In the genomic region with DNA sequence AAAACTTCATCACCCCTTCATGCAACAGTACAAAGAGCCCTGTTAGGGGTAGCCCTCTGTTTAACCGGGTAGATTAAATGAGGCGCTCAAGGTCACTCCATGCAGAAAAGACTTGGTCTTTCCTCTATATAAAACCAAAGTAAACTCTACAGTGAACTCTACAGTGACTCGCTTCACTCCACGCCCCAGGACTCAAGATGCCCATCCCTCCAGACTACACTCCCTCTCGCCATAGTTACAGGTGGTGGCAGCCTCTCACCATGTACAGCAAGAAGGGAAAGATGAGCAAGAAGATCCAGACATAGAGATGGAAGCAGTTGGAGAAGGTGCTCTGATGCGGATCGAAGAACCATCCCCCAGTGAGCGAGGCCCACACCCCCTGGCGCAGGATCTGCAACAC, we compare ENCODE assay signal across 7 mouse cellular contexts. TPM values are rescaled to one million over a fixed set of nuclear protein-coding genes. Genes with fewer than 3 reads are reported as not detected.
DNase-seq lines count a peak whose midpoint lies in the region; ATAC-seq and TF ChIP-seq lines count a peak whose summit lies in the region.

No protein-coding gene starts in this region.

- no peaks in the 10 kb centered on the region for H3K9me3 ChIP-seq in lung, embryonic 16.5 days (ENCODE audit: control insufficient read depth, low read length)
- H3K9me3 ChIP-seq in limb, embryonic 10.5 days (replicated peaks), result no peaks in the 10 kb centered on the region

- intact Hi-C loops in left cerebral cortex, postnatal 4 days (cut with DNase I), result no loop called here

- peak overlapping the region; percentile 94 for H3K27ac ChIP-seq in lung, embryonic 16.5 days (ENCODE audit: low read length)
- H3K27ac ChIP-seq in embryonic fibroblast, embryonic 13.5 days (ENCODE audit: insufficient read depth, low read length), result peak overlapping the region; percentile 70; the same call in 1 of the 2 replicates
- peak overlapping the region; percentile 91 for H3K27ac ChIP-seq in limb, embryonic 10.5 days
- no peak overlapping the region for H3K27ac ChIP-seq in olfactory bulb, adult 2 months (ENCODE audit: insufficient read depth, low read depth, low read length)

- peaks cover 29% of the 10 kb centered on the region for H3K36me3 ChIP-seq in lung, embryonic 16.5 days (ENCODE audit: control insufficient read depth, insufficient read depth, low read length)
- H3K36me3 ChIP-seq in limb, embryonic 10.5 days, result peaks cover 77% of the 10 kb centered on the region

- TF ChIP-seq CTCF in embryonic fibroblast, embryonic 13.5 days (IDR thresholded peaks at IDR 0.05; ENCODE audit: borderline replicate concordance, insufficient read depth, low read length), result no peak
- no peak for TF ChIP-seq CTCF in olfactory bulb, adult 2 months (IDR thresholded peaks at IDR 0.05; ENCODE audit: insufficient read depth, low read depth, low read length)

- peak overlapping the region; percentile 87 for H3K4me3 ChIP-seq in lung, embryonic 16.5 days (ENCODE audit: low read length)
- peak overlapping the region; percentile 86 for H3K4me3 ChIP-seq in embryonic fibroblast, embryonic 13.5 days (ENCODE audit: insufficient read depth, low read length)
- peak overlapping the region; percentile 82 for H3K4me3 ChIP-seq in limb, embryonic 10.5 days
- H3K4me3 ChIP-seq in olfactory bulb, adult 2 months (ENCODE audit: insufficient read depth, low read depth, low read length), result peak overlapping the region; percentile 59

- H3K9ac ChIP-seq in lung, embryonic 16.5 days (ENCODE audit: low read length), result peak overlapping the region; percentile 70

- 15% methylated on average over 9 of the region's 9 CpGs for WGBS in lung, embryonic 16.5 days
- WGBS in limb, embryonic 10.5 days, result 26% methylated on average over 9 of the region's 9 CpGs
- WGBS in olfactory bulb, adult 2 months, result 17% methylated on average over 9 of the region's 9 CpGs

- DNase-seq in lung, postnatal 10 days, result no peak
- no peak for DNase-seq in limb, embryonic 10.5 days (ENCODE audit: low spot score)
- DNase-seq in frontal cortex, postnatal 14 days (ENCODE audit: low spot score in 2 of 2), result no peak
- DNase-seq in left cerebral cortex, postnatal 4 days, result no peak

- no peak for TF ChIP-seq POLR2A in embryonic fibroblast, embryonic 13.5 days (IDR thresholded peaks at IDR 0.05; ENCODE audit: low read depth, low read length)
- TF ChIP-seq POLR2A in olfactory bulb, adult 2 months (IDR thresholded peaks at IDR 0.05; ENCODE audit: insufficient read depth, low read depth, low read length), result no peak

- peaks cover 29% of the 10 kb centered on the region for H3K4me1 ChIP-seq in lung, embryonic 16.5 days (replicated peaks; ENCODE audit: control insufficient read depth, insufficient read depth, low read length)
- peaks cover 7% of the 10 kb centered on the region; the same call in 1 of the 2 replicates for H3K4me1 ChIP-seq in embryonic fibroblast, embryonic 13.5 days (ENCODE audit: control insufficient read depth, insufficient read depth, low read length)
- peaks cover 47% of the 10 kb centered on the region for H3K4me1 ChIP-seq in limb, embryonic 10.5 days
- peaks cover 35% of the 10 kb centered on the region for H3K4me1 ChIP-seq in olfactory bulb, adult 2 months (ENCODE audit: control insufficient read depth, insufficient read depth, low read length)

- peak overlapping the region; percentile 86 for H3K4me2 ChIP-seq in lung, embryonic 16.5 days (ENCODE audit: low read depth, low read length)

- H3K27me3 ChIP-seq in lung, embryonic 16.5 days (ENCODE audit: control insufficient read depth, insufficient read depth, low read depth, low read length), result no peaks in the 10 kb centered on the region
- no peaks in the 10 kb centered on the region for H3K27me3 ChIP-seq in limb, embryonic 10.5 days (ENCODE audit: low read depth, poor library complexity, severe bottlenecking)

- no peak for ATAC-seq in lung, embryonic 16.5 days (ENCODE audit: low read depth)

RNA-seq across cellular contexts. Expression of a gene that starts 0.8 kb away (rescaled TPM):
- 37.8 and 40.1 TPM in 2 replicates for polyA plus RNA-seq in lung, embryonic 16.5 days (2015; fragmentation: Nextera tagmentation; extraction: Ambion mirVana)
- 9.3 and 14.2 TPM in 2 replicates for polyA plus RNA-seq in embryonic fibroblast, embryonic 13.5 days (2011; ENCODE audit: insufficient read length, low read depth, missing spikeins)
- 35.3 and 42.2 TPM in 2 replicates for polyA plus RNA-seq in limb, embryonic 10.5 days (2016; fragmentation: Nextera tagmentation; extraction: Ambion mirVana)
- not detected in 2 replicates for polyA plus RNA-seq in olfactory bulb, adult 2 months (2012; ENCODE audit: insufficient read depth, insufficient read length, low replicate concordance, missing spikeins)
- 10 to 100 TPM; 14.3 to 14.6 TPM for total RNA-seq in left cerebral cortex, postnatal 4 days (2021)

RNA-seq across cellular contexts. Expression of a gene that starts 1.0 kb away (rescaled TPM):
- 18.3 and 20.8 TPM in 2 replicates for polyA plus RNA-seq in lung, embryonic 16.5 days (2015; fragmentation: Nextera tagmentation; extraction: Ambion mirVana)
- 43.0 and 48.4 TPM in 2 replicates for polyA plus RNA-seq in embryonic fibroblast, embryonic 13.5 days (2011; ENCODE audit: insufficient read length, low read depth, missing spikeins)
- polyA plus RNA-seq in limb, embryonic 10.5 days (2016; fragmentation: Nextera tagmentation; extraction: Ambion mirVana), result 31.6 and 34.3 TPM in 2 replicates
- not detected in 2 replicates for polyA plus RNA-seq in olfactory bulb, adult 2 months (2012; ENCODE audit: insufficient read depth, insufficient read length, low replicate concordance, missing spikeins)
- total RNA-seq in left cerebral cortex, postnatal 4 days (2021), result 10 to 100 TPM; 87.7 to 91.7 TPM

RNA-seq across cellular contexts. Expression of a gene that starts 16.4 kb away (rescaled TPM):
- 0.36 and 0.50 TPM in 2 replicates for polyA plus RNA-seq in lung, embryonic 16.5 days (2015; fragmentation: Nextera tagmentation; extraction: Ambion mirVana)
- polyA plus RNA-seq in embryonic fibroblast, embryonic 13.5 days (2011; ENCODE audit: insufficient read length, low read depth, missing spikeins), result not detected in 2 replicates
- not detected in 2 replicates for polyA plus RNA-seq in limb, embryonic 10.5 days (2016; fragmentation: Nextera tagmentation; extraction: Ambion mirVana)
- polyA plus RNA-seq in olfactory bulb, adult 2 months (2012; ENCODE audit: insufficient read depth, insufficient read length, low replicate concordance, missing spikeins), result not detected in 2 replicates
- total RNA-seq in left cerebral cortex, postnatal 4 days (2021), result not detected

RNA-seq across cellular contexts. Expression of a gene that starts 24.2 kb away (rescaled TPM):
- polyA plus RNA-seq in lung, embryonic 16.5 days (2015; fragmentation: Nextera tagmentation; extraction: Ambion mirVana), result 42.2 and 43.7 TPM in 2 replicates
- polyA plus RNA-seq in embryonic fibroblast, embryonic 13.5 days (2011; ENCODE audit: insufficient read length, low read depth, missing spikeins), result 16.7 and 19.1 TPM in 2 replicates
- polyA plus RNA-seq in limb, embryonic 10.5 days (2016; fragmentation: Nextera tagmentation; extraction: Ambion mirVana), result 35.9 and 38.6 TPM in 2 replicates
- not detected in 2 replicates for polyA plus RNA-seq in olfactory bulb, adult 2 months (2012; ENCODE audit: insufficient read depth, insufficient read length, low replicate concordance, missing spikeins)
- total RNA-seq in left cerebral cortex, postnatal 4 days (2021), result 10 to 100 TPM; 31.1 to 33.3 TPM

RNA-seq across cellular contexts. Expression of a gene that starts 38.4 kb away (rescaled TPM):
- polyA plus RNA-seq in lung, embryonic 16.5 days (2015; fragmentation: Nextera tagmentation; extraction: Ambion mirVana), result 25.3 and 25.9 TPM in 2 replicates
- polyA plus RNA-seq in embryonic fibroblast, embryonic 13.5 days (2011; ENCODE audit: insufficient read length, low read depth, missing spikeins), result 62.8 and 86.1 TPM in 2 replicates
- polyA plus RNA-seq in limb, embryonic 10.5 days (2016; fragmentation: Nextera tagmentation; extraction: Ambion mirVana), result 8.4 and 9.2 TPM in 2 replicates
- not detected in 2 replicates for polyA plus RNA-seq in olfactory bulb, adult 2 months (2012; ENCODE audit: insufficient read depth, insufficient read length, low replicate concordance, missing spikeins)
- total RNA-seq in left cerebral cortex, postnatal 4 days (2021), result 10 to 100 TPM; 41.9 to 48.6 TPM

Comparison
In these comparisons a context has a peak if more than half of its experiments do, and no peak if none do; other contexts are left out.
1. RNA of a gene that starts 0.8 kb away (polyA plus RNA-seq): 37.8 to 40.1 TPM in lung, embryonic 16.5 days, 35.3 to 42.2 TPM in limb, embryonic 10.5 days and 9.3 to 14.2 TPM in embryonic fibroblast, embryonic 13.5 days; not detected in olfactory bulb, adult 2 months; every median in the first group is over 10 times any median in the second.
2. Peak in every context shown above with its lines, with median percentiles within 50 percentile points of each other: H3K4me3 ChIP-seq.